Mouse (Mus musculus): ENCODE results near the gene Med10.

Med10 gene

GRCm38 (mm10) chr13:69830606-69831005 lies 28.4 kb downstream of the Med10 start:
- DNase-seq (ENCODE audit: low spot score): no peak

GRCm38 (mm10) chr13:69832578-69832977 lies 30.4 kb downstream of the Med10 start:
- no peak for DNase-seq (ENCODE audit: low spot score)

GRCm38 (mm10) chr13:69833416-69833815 lies 31.2 kb downstream of the Med10 start:
- DNase-seq (ENCODE audit: low spot score): no peak

GRCm38 (mm10) chr13:69845592-69845991 lies 43.4 kb downstream of the Med10 start:
- DNase-seq (ENCODE audit: low spot score): no peak

- DNase-seq (ENCODE audit: low spot score): no peak
Measured at GRCm38 (mm10) chr13:69849579-69849978, 47.4 kb downstream of the Med10 start.

GRCm38 (mm10) chr13:69852313-69852712 lies 50.1 kb downstream of the Med10 start:
- DNase-seq (ENCODE audit: low spot score): no peak

- no peak for DNase-seq (ENCODE audit: low spot score)
Measured at GRCm38 (mm10) chr13:69853425-69854043, 51.3 kb downstream of the Med10 start.

GRCm38 (mm10) chr13:69855941-69856340 lies 53.7 kb downstream of the Med10 start:
- no peak for DNase-seq (ENCODE audit: low spot score)

- no peak for DNase-seq (ENCODE audit: low spot score)
Measured at GRCm38 (mm10) chr13:69862276-69862675, 60.1 kb downstream of the Med10 start.

GRCm38 (mm10) chr13:69864911-69865310 lies 62.7 kb downstream of the Med10 start:
- DNase-seq (ENCODE audit: low spot score): no peak
